Mouse (Mus musculus): Measurements from ENCODE around the gene Cracr2b.
"Not testable (repeated sequence)": the region's sequence is repeated elsewhere in the genome, so short reads cannot be mapped to it uniquely, and the experiment has no call there.

Cracr2b gene

GRCm38 (mm10) chr7:141433517-141434400 lies 27.1 kb upstream of the Cracr2b start:
- peak in 1 of 2 experiments; percentile 23 for DNase-seq (ENCODE audit: low spot score in 2 of 2)

GRCm38 (mm10) chr7:141434464-141434863 lies 26.4 kb upstream of the Cracr2b start:
- DNase-seq (ENCODE audit: low spot score in 2 of 2): no peak

- DNase-seq (ENCODE audit: low spot score in 2 of 2): peak in 1 of 2 experiments; percentile 41
These were observed 25.6 kb upstream of the Cracr2b start for GRCm38 (mm10) chr7:141435129-141435855.

GRCm38 (mm10) chr7:141435856-141436522 lies 24.9 kb upstream of the Cracr2b start:
- DNase-seq (ENCODE audit: low spot score in 2 of 2): no peak

GRCm38 (mm10) chr7:141436523-141436892 lies 24.4 kb upstream of the Cracr2b start:
- no peak for DNase-seq (ENCODE audit: low spot score in 2 of 2)

- peak; percentile 70 to 86 for DNase-seq (ENCODE audit: low spot score in 2 of 2)
These were observed 23.4 kb upstream of the Cracr2b start, which contains the start of gene Slc25a22 for GRCm38 (mm10) chr7:141437178-141438120. Slc25a22 (minus strand) TSS chr7:141437892.

- no peak for DNase-seq (ENCODE audit: low spot score in 2 of 2)
These were observed 22.5 kb upstream of the Cracr2b start for GRCm38 (mm10) chr7:141438201-141438968.

- no peak for DNase-seq (ENCODE audit: low spot score in 2 of 2)
These were observed 21.7 kb upstream of the Cracr2b start for GRCm38 (mm10) chr7:141439140-141439679.

- no peak for DNase-seq (ENCODE audit: low spot score in 2 of 2)
These were observed 21.1 kb upstream of the Cracr2b start for GRCm38 (mm10) chr7:141439811-141440210.

GRCm38 (mm10) chr7:141440613-141441012 lies 20.3 kb upstream of the Cracr2b start:
- DNase-seq (ENCODE audit: low spot score in 2 of 2): no peak

- no peak for DNase-seq (ENCODE audit: low spot score in 2 of 2)
These were observed 19.4 kb upstream of the Cracr2b start for GRCm38 (mm10) chr7:141441460-141441859.

- DNase-seq (ENCODE audit: low spot score in 2 of 2): no peak
These were observed 18.7 kb upstream of the Cracr2b start for GRCm38 (mm10) chr7:141442199-141442598.

- DNase-seq (ENCODE audit: low spot score in 2 of 2): peak in 1 of 2 experiments; percentile 13
These were observed 17.6 kb upstream of the Cracr2b start for GRCm38 (mm10) chr7:141443081-141443821.

GRCm38 (mm10) chr7:141443828-141444237 lies 17.1 kb upstream of the Cracr2b start, which contains the start of gene Pidd1:
Pidd1 (minus strand) TSS chr7:141444025.
- DNase-seq (ENCODE audit: low spot score in 2 of 2): peak in 1 of 2 experiments; percentile 34

- not testable (repeated sequence) for DNase-seq (ENCODE audit: low spot score in 2 of 2)
These were observed 14.5 kb upstream of the Cracr2b start for GRCm38 (mm10) chr7:141446374-141446773.

- peak; percentile 90 to 92 for DNase-seq (ENCODE audit: low spot score in 2 of 2)
These were observed 13.5 kb upstream of the Cracr2b start, which contains the start of gene Rplp2 for GRCm38 (mm10) chr7:141447110-141447991. Rplp2 (plus strand) TSS chr7:141447370.

- DNase-seq (ENCODE audit: low spot score in 2 of 2): no peak
These were observed 9.0 kb upstream of the Cracr2b start for GRCm38 (mm10) chr7:141451928-141452327.

- no peak for DNase-seq (ENCODE audit: low spot score in 2 of 2)
These were observed 7.3 kb upstream of the Cracr2b start for GRCm38 (mm10) chr7:141453636-141454035.
